Mouse (Mus musculus) liver, embryonic 13.5 days (tissue): ENCODE results near the gene Arl15. TPM values are rescaled to one million over a fixed set of nuclear protein-coding genes. Genes with fewer than 3 reads are reported as not detected.

Source experiments
- ATAC-seq: fragments of 200-750 bp; cut with Nextera tagmentation; 2 replicates; pipeline ENCODE4 v1.8.0; 2017; ENCODE audit warnings: low read depth, mild to moderate bottlenecking, moderate number of reproducible peaks, moderate library complexity
- DNase-seq: peaks from one replicate; pipeline ENCODE4 v3.0.0; 2022
- H3K27ac ChIP-seq: fragments of 300-500 bp; sonication (generic); 2 replicates; pipeline ENCODE4 v1.5.1; 2015; ENCODE audit warnings: moderate library complexity, mild to moderate bottlenecking, inconsistent platforms
- H3K27me3 ChIP-seq: fragments of 300-500 bp; sonication (generic); 2 replicates; pipeline ENCODE4 v1.6.1; 2015; ENCODE audit warnings: mild to moderate bottlenecking, inconsistent platforms
- H3K36me3 ChIP-seq: fragments of 300-500 bp; sonication (generic); 2 replicates; pipeline ENCODE4 v1.6.1; 2015; ENCODE audit warnings: mild to moderate bottlenecking, inconsistent platforms
- H3K4me1 ChIP-seq: fragments of 300-500 bp; sonication (generic); replicated peaks from 2 replicates; pipeline ENCODE4 v1.6.1; 2015; ENCODE audit warnings: inconsistent platforms
- H3K4me2 ChIP-seq: fragments of 300-500 bp; sonication (generic); 2 replicates; pipeline ENCODE4 v1.6.1; 2015; ENCODE audit warnings: inconsistent platforms, mild to moderate bottlenecking, moderate library complexity
- H3K4me3 ChIP-seq: fragments of 300-500 bp; sonication (generic); replicated peaks from 2 replicates; pipeline ENCODE4 v1.5.1; 2015; ENCODE audit warnings: mild to moderate bottlenecking, inconsistent platforms
- H3K9ac ChIP-seq: fragments of 300-500 bp; sonication (generic); 2 replicates; pipeline ENCODE4 v1.6.1; 2015; ENCODE audit warnings: mild to moderate bottlenecking, inconsistent platforms
- H3K9me3 ChIP-seq: fragments of 300-500 bp; sonication (generic); replicated peaks from 2 replicates; pipeline ENCODE4 v1.6.1; 2016; ENCODE audit warnings: inconsistent platforms
- WGBS: fragments of 180-500 bp; shearing (Covaris S2); methylation state at CpG from one replicate; pipeline ENCODE4 v1.1.7; 2015; ENCODE audit not compliant: insufficient replicate concordance; 5-methylcytosine and 5-hydroxymethylcytosine counted together
- polyA plus RNA-seq: library from polyadenylated mRNA; unstranded; fragments of >200 nt; fragmentation: Nextera tagmentation; extraction: Ambion mirVana; gene quantifications from 2 replicates; pipeline ENCODE4 v1.2.1, GENCODE M21; 2015

The Arl15 gene
- polyA plus RNA-seq, 1 experiment from 2014 or later: 2.5 TPM

DNA sequence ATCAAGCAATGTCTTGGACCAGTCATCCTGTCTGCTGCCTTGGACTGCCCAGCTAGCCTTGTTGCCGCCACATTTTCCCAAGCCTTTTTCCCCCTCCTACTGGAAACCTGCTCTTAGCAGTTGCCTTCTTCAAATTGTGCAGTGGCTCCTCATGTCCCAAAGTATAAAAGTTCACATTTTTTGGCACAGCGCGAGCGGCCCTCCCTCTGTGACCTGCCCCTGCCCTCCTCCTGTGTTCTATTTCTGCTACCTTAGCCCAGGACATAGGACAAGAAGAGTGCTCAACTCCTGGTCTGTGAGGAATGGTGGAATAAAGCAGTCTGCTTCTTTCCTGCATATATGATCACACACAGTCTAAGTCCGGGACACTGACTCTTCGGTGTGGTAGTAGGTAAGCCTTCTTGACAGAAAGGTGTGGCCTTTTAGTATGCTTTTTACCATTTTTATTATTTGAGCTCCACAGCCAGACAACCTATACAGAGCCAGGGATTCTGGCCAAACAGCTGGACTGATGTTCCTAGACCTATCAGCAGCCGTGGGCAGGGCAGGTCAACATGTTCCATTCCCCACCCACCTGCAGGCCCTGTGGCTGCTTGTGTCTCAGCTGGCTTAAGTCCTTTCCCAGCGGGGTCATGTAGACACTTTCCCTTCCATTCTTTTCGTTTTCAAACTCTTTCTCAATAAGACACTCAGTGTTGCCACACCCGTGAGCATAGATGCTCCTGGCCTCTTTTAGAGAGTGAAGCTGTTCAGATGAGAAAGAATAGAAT is 293.6 kb downstream of the Arl15 start:
- Histone ChIP-seq H3K4me2 (no peak overlapping the region), H3K36me3 (no peaks in the 10 kb centered on the region), H3K9ac (no peak overlapping the region), H3K27me3 (no peaks in the 10 kb centered on the region), H3K27ac (no peak overlapping the region), H3K4me3 (no peak overlapping the region), H3K4me1 (no peaks in the 10 kb centered on the region), H3K9me3 (no peaks in the 10 kb centered on the region)
- ATAC-seq: no peak
- 82% methylated on average over 10 of the region's 10 CpGs for WGBS
- no peak for DNase-seq

DNA sequence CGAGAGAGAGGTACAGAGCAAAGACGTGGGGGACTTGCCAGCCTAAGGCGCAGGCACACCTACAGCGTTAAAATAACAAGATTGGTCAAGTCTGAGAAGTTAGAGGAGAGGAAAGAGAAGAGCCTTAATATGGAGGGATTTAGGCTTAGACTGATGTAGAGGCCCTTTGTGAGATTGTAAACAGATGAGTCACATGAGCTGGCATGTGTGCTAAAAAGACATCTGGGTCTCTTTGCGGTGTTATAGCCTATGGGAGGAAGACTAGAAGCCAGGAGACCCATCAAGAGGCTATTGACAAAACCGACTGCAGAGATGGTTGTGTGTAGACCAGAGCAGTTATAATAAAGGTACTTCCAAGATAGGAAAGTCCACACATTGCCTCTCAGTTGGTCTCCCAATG is 296.5 kb downstream of the Arl15 start:
- ATAC-seq (no peak), DNase-seq (no peak)
- Histone ChIP-seq H3K36me3 (no peaks in the 10 kb centered on the region), H3K4me2 (no peak overlapping the region), H3K4me1 (no peaks in the 10 kb centered on the region), H3K9me3 (no peaks in the 10 kb centered on the region), H3K27me3 (no peaks in the 10 kb centered on the region), H3K4me3 (no peak overlapping the region), H3K27ac (no peak overlapping the region), H3K9ac (no peak overlapping the region)
- 86% methylated on average over 6 of the region's 6 CpGs for WGBS

DNA sequence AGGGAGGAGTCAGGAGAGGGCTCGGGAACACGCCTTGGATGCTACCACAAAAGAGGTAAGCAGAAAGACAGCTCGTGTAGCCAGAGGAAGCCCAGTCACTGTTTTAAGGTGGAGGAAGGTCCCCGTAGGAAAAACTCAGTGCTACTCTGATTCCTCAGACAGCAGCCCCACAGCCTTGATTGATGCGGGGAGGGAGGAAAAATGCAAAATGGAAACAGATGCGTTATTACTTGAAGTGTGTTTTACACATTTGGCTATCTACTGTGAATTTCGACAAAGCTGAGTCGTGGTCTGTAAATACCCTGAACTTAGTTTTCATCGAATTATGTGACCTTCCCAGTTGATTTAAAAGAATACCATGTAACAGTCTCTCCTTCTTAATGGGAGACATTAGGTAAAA is 296.9 kb downstream of the Arl15 start:
- no peaks in the 10 kb centered on the region for H3K9me3 ChIP-seq
- ATAC-seq: no peak
- no peak overlapping the region for H3K27ac ChIP-seq
- no peaks in the 10 kb centered on the region for H3K4me1 ChIP-seq
- H3K4me2 ChIP-seq: no peak overlapping the region
- H3K36me3 ChIP-seq: no peaks in the 10 kb centered on the region
- DNase-seq: no peak
- no peaks in the 10 kb centered on the region for H3K27me3 ChIP-seq
- WGBS: 69% methylated on average over 9 of the region's 9 CpGs
- H3K4me3 ChIP-seq: no peak overlapping the region
- H3K9ac ChIP-seq: no peak overlapping the region

DNA sequence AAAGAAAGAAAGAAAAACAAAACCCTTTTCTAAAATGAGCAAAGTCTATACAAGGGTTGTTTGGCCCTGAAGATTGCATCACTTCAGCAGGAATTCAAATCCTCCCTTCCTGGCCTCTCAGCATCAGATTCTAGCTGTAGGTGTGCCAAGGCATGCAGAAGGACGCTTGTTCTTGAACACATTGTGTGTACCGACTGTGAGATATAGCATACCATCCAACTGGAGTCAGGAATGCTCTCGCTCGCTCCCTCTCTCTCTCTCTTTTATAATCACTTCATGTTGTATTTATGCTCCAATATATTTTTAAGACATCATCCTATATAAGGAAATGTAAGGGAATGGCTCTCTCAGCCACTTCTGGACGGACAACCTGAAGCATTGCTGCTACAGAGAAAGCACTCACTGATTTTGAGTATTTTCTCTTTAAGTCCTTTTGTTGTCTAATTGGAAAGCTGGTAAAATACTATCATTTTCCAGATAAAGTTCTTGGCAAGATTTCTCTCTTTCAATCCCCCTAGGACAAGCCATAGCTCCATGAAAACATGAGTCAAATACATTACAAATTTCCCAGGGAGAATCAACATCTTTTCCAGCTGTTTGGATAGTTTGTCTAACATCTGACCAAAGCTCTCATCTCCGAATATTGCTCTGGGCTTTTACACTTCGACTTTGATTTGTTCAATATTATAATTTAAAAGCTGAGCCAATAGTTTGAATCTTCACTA is 300.0 kb downstream of the Arl15 start:
- WGBS: 76% methylated on average over 7 of the region's 7 CpGs
- ATAC-seq: no peak

DNA sequence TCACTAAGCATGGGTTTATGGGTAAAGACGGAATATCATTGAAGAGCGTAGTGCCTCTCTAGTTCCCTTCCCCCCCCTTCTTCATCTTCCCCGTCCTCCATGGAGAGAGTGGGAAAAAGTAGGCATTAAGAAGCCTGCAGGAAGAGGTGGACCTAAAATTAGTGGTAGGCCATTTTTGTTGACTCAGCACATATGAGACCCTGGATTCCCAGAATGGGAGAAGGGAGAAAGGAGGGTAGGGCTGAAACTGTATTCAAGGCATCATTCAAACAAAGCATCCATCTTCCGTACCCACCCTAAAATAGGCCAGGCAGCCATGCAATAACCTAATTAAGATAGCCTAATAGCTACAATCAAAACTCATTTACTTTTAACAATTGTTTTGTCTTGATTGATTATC is 301.1 kb downstream of the Arl15 start:
- ATAC-seq (no peak), DNase-seq (no peak)
- no peak overlapping the region for H3K4me2 ChIP-seq
- H3K27me3 ChIP-seq: no peaks in the 10 kb centered on the region
- no peak overlapping the region for H3K4me3 ChIP-seq
- no peaks in the 10 kb centered on the region for H3K9me3 ChIP-seq
- no peaks in the 10 kb centered on the region for H3K4me1 ChIP-seq
- no peak overlapping the region for H3K9ac ChIP-seq
- WGBS: 80% methylated on average over 4 of the region's 4 CpGs
- H3K27ac ChIP-seq: no peak overlapping the region
- H3K36me3 ChIP-seq: no peaks in the 10 kb centered on the region

More for the DNA sequence above, 300.0 kb downstream of the Arl15 start:
- Histone ChIP-seq H3K4me3 (no peak overlapping the region), H3K36me3 (no peaks in the 10 kb centered on the region), H3K4me2 (no peak overlapping the region), H3K27me3 (no peaks in the 10 kb centered on the region), H3K9ac (no peak overlapping the region), H3K27ac (no peak overlapping the region), H3K9me3 (no peaks in the 10 kb centered on the region), H3K4me1 (no peaks in the 10 kb centered on the region)
- no peak for DNase-seq

DNA sequence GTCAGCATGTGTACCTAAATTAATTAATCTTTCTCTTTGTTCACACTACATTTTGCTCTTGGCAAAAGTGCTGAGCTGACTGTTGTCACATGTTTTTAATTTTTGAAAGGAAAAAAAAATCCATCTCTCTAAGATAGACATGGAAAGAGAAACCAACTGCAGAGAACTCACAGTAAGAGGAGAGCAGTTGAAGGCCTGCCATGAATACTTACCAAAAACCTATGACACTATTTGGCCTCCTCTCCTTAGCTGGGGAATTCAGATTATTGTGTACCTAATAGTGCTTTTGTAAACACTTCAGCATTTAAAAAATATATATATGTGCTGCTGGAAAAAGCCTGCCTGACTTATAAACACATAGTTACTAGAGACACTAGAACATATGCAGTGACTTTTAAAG is 302.1 kb downstream of the Arl15 start:
- Histone ChIP-seq H3K27ac (no peak overlapping the region), H3K36me3 (no peaks in the 10 kb centered on the region), H3K9me3 (no peaks in the 10 kb centered on the region), H3K4me1 (no peaks in the 10 kb centered on the region), H3K4me3 (no peak overlapping the region), H3K4me2 (no peak overlapping the region), H3K9ac (no peak overlapping the region), H3K27me3 (no peaks in the 10 kb centered on the region)
- DNase-seq: no peak
- no peak for ATAC-seq

DNA sequence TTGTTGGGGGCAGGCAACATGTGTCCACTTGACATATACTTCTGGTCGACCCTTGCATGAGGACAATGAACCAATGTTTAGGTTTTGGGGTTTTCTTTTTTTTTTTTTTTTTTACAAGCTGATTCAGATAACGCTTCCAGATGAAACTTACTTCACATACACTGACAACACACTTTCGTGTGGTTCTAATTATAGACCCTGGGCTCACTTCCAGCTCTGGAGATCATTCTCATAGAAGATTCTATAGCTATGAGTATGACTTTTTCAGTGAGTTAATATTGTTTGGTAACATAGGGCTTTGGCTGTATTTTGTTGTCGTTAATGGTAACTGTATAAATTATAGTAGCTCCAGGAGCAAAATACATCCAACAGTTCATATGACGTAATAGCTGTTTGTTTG is 306.9 kb downstream of the Arl15 start:
- Histone ChIP-seq H3K4me1 (no peaks in the 10 kb centered on the region), H3K27ac (no peak overlapping the region), H3K9me3 (no peaks in the 10 kb centered on the region), H3K27me3 (no peaks in the 10 kb centered on the region), H3K4me3 (no peak overlapping the region), H3K9ac (no peak overlapping the region), H3K4me2 (no peak overlapping the region), H3K36me3 (0 out of 2 replicates have a peak, but pooled peaks cover 4% of the 10 kb centered on the region)
- DNase-seq (no peak), ATAC-seq (no peak)
- 70% methylated on average over 5 of the region's 5 CpGs for WGBS

DNA sequence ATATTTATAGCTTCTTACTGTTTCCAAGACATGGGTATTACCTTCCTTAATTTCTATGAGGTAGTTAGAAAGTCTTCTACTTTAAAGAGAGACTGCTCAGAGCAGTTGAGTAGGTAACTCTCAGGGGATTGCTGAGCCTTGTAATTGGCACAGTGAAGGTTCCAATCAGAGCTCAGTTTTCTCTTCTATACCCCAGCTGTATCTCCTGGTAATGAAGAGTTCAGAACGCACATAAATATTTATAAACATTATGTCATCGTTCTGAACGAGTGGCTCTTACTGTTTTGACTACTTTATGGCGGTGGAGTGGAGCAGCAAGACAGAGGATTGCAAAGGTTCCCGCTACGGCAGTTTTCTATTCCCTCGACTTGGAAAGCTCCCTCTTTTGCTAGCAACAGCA is 311.8 kb downstream of the Arl15 start:
- 77% methylated on average over 7 of the region's 7 CpGs for WGBS
- Histone ChIP-seq H3K4me2 (no peak overlapping the region), H3K9ac (no peak overlapping the region), H3K27me3 (no peaks in the 10 kb centered on the region), H3K4me3 (no peak overlapping the region), H3K27ac (no peak overlapping the region), H3K9me3 (no peaks in the 10 kb centered on the region), H3K4me1 (no peaks in the 10 kb centered on the region), H3K36me3 (0 out of 2 replicates have a peak, but pooled peaks cover 4% of the 10 kb centered on the region)
- ATAC-seq (no peak), DNase-seq (no peak)

DNA sequence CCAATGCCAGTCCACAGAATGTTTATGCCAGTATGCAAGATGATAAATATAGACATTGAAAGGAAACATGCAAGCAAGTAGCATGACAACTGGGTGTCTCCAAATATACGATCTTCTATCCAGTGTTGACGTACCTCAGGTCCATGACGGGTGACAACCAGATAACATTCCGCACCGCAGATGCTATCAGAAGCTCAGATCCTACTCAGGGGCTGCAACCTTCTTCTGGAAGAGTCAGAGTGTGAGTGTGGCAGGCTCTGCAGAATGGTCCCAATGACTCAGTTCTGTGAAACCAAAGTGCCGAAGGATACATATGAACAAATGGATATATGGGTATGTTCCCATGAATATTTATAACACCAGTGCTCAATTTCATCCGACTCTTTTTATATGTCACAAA is 313.2 kb downstream of the Arl15 start:
- WGBS: 84% methylated on average over 7 of the region's 7 CpGs
- Histone ChIP-seq H3K4me3 (no peak overlapping the region), H3K9ac (no peak overlapping the region), H3K4me2 (no peak overlapping the region), H3K27me3 (no peaks in the 10 kb centered on the region), H3K9me3 (no peaks in the 10 kb centered on the region), H3K4me1 (no peaks in the 10 kb centered on the region), H3K36me3 (0 out of 2 replicates have a peak, but pooled peaks cover 4% of the 10 kb centered on the region), H3K27ac (no peak overlapping the region)
- ATAC-seq (no peak), DNase-seq (no peak)

DNA sequence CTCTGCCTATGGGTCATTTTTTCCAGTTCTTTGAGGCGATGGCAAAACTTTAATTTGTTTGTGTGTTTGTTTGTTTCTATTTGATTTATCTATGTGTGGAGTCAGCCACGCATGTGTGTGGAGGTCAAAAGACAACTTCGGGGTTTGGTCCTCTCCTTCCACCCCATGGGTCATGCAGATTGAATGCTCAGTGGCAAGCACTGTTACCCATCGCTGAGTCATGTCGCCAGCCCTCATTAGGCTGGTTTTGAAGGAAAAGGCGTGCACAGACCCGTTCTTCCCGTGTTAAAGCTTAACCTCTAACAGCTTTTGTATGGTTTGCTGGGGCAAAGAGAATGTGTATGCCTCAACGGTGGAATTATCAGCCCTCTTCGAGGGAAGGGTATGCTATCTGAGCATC is 315.1 kb downstream of the Arl15 start:
- H3K36me3 ChIP-seq: no peaks in the 10 kb centered on the region
- H3K4me1 ChIP-seq: no peaks in the 10 kb centered on the region
- no peak overlapping the region for H3K27ac ChIP-seq
- 68% methylated on average over 10 of the region's 10 CpGs for WGBS
- no peaks in the 10 kb centered on the region for H3K27me3 ChIP-seq
- no peak for ATAC-seq
- H3K9me3 ChIP-seq: no peaks in the 10 kb centered on the region
- H3K4me3 ChIP-seq: no peak overlapping the region
- DNase-seq: no peak
- no peak overlapping the region for H3K9ac ChIP-seq
- no peak overlapping the region for H3K4me2 ChIP-seq

DNA sequence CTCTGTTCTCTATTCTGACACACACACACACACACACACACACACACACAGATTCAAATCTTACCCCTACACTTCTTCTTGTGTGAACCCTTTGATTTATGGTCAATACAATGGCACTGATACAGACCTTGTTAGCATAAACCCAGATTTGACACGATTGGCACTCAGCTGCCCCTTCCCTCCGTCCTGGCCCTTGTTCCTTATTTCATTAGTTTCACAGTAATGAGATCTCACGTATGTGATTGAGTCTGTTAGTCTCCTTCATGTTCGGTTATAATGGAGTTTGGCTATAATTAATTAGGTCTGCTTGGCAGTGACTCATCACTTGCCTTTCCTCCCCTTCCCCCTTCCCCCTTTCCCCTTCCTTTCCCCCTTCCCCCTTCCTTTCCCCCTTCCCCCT is 315.5 kb downstream of the Arl15 start:
- Histone ChIP-seq H3K9me3 (no peaks in the 10 kb centered on the region), H3K4me1 (no peaks in the 10 kb centered on the region), H3K27ac (no peak overlapping the region), H3K9ac (no peak overlapping the region), H3K4me2 (no peak overlapping the region), H3K4me3 (no peak overlapping the region), H3K27me3 (no peaks in the 10 kb centered on the region), H3K36me3 (no peaks in the 10 kb centered on the region)
- ATAC-seq (no peak), DNase-seq (no peak)
- 50% methylated on average over 4 of the region's 4 CpGs for WGBS

DNA sequence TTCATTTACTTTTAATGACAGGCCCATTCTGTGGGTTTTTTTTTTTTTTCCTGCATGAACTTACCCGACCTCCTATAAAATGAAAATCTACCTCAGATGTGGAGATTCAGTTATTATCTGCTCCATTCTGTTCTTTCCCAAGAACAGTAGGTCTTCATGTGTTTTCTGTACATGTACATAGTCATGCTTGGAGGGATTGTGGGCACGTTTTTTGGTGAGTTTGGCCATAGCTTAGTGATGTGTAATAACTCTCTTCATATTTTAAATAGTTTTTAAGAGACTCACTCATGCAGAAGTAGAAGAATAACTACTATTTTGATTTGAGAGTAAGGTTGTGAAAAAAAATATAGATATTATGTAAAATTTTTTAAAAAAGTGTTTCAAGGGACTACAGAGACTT is 319.2 kb downstream of the Arl15 start:
- Histone ChIP-seq H3K9me3 (no peaks in the 10 kb centered on the region), H3K4me3 (no peak overlapping the region), H3K9ac (no peak overlapping the region), H3K36me3 (no peaks in the 10 kb centered on the region), H3K27ac (no peak overlapping the region), H3K27me3 (no peaks in the 10 kb centered on the region), H3K4me1 (no peaks in the 10 kb centered on the region), H3K4me2 (no peak overlapping the region)
- DNase-seq: no peak
- WGBS: 51% methylated on average over 2 of the region's 2 CpGs
- ATAC-seq: no peak
